Mouse (Mus musculus) lung, adult 2 months (tissue): Measurements from ENCODE around the gene Stpg3.

ENCODE experiments used
- CTCF ChIP-seq: fragments of 200-500 bp; IDR thresholded peaks from 2 replicates; pipeline ENCODE4 v1.5.1; 2011; ENCODE audit warnings: mild to moderate bottlenecking, low read length, control low read depth; ENCODE audit not compliant: insufficient read depth
- POLR2A ChIP-seq: fragments of 200-500 bp; IDR thresholded peaks from 2 replicates; pipeline ENCODE4 v1.6.1; 2011; ENCODE audit warnings: low read depth, mild to moderate bottlenecking, control low read depth, low read length, borderline replicate concordance; ENCODE audit errors: extremely low read depth

DNA sequence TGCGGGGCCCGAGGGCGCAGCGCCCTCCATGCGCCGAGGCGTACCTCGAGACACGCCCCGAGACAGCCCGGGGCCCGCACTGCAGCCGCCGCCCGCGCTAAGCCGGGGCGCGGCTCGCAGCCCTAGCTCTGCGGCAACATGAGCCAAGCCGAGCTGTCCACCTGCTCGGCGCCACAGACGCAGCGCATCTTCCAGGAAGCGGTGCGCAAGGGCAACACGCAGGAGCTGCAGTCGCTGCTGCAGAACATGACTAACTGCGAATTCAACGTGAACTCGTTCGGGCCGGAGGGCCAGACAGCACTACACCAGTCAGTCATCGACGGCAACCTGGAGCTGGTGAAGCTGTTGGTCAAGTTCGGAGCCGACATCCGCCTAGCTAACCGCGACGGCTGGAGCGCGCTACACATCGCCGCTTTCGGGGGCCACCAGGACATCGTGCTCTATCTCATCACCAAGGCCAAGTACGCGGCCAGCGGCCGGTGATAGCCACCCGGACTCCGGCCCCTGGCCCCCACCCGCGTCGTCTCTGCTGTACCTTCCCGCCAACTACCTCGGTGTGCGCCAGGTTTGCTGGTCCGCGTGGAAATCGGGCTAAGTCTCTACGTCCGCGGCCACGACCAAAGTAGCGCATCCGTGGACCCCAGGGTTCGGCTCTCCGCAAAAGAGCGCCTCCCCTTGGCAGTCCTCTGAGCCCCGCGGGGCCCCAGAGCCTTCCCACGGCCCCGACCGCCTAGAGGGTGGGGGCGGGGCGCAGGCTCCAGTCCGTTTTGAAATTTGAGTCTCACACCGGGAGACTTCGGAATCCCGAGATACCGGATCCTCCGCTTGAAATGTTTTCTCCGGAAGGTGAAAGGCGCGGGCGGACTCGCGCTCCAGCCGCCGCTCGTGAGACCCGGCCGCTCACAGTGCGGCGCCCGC is 33.2 kb downstream of the Stpg3 start:
- TF ChIP-seq CTCF (no peak), POLR2A (peak; percentile 59; the same call in 1 of the 2 replicates)
